Mouse (Mus musculus) heart, embryonic 11.5 days (tissue): Measurements from ENCODE around the gene Sox6. TPM values are rescaled to one million over a fixed set of nuclear protein-coding genes. Genes with fewer than 3 reads are reported as not detected.

Experiments
- ATAC-seq: fragments of 200-750 bp; cut with Nextera tagmentation; replicated peaks from 2 replicates; pipeline ENCODE4 v1.8.0; 2017; ENCODE audit warnings: moderate library complexity; ENCODE audit not compliant: insufficient number of reproducible peaks, low FRiP score, low TSS enrichment
- H3K27ac ChIP-seq: fragments of 300-500 bp; sonication (generic); 2 replicates; pipeline ENCODE4 v1.5.1; 2014; ENCODE audit warnings: mild to moderate bottlenecking, low read depth, low read length
- H3K27me3 ChIP-seq: fragments of 300-500 bp; sonication (generic); 2 replicates; pipeline ENCODE4 v1.6.1; 2014; ENCODE audit warnings: mild to moderate bottlenecking, low read length, mixed read lengths; ENCODE audit not compliant: control insufficient read depth, insufficient read depth
- H3K36me3 ChIP-seq: fragments of 300-500 bp; sonication (generic); 2 replicates; pipeline ENCODE4 v1.6.1; 2014; ENCODE audit warnings: mild to moderate bottlenecking, low read length, moderate library complexity, mixed read lengths; ENCODE audit not compliant: control insufficient read depth, insufficient read depth
- H3K4me1 ChIP-seq: fragments of 300-500 bp; sonication (generic); 2 replicates; pipeline ENCODE4 v1.6.1; 2014; ENCODE audit warnings: low read length; ENCODE audit not compliant: control insufficient read depth, insufficient read depth
- H3K4me2 ChIP-seq: fragments of 300-500 bp; sonication (generic); 2 replicates; pipeline ENCODE4 v1.6.1; 2014; ENCODE audit warnings: mild to moderate bottlenecking, moderate library complexity
- H3K4me3 ChIP-seq: fragments of 300-500 bp; sonication (generic); 2 replicates; pipeline ENCODE4 v1.5.1; 2014; ENCODE audit warnings: low read depth, low read length
- H3K9ac ChIP-seq: fragments of 300-500 bp; sonication (generic); 2 replicates; pipeline ENCODE4 v1.6.1; 2014; ENCODE audit warnings: mild to moderate bottlenecking, low read depth, low read length, moderate library complexity
- H3K9me3 ChIP-seq: fragments of 300-500 bp; sonication (generic); replicated peaks from 2 replicates; pipeline ENCODE4 v1.6.1; 2016; ENCODE audit warnings: low read length; ENCODE audit not compliant: control insufficient read depth
- WGBS: fragments of 180-500 bp; shearing (Covaris S2); extraction: QIAGEN DNeasy Blood & Tissue Kit; methylation state at CpG from one replicate; pipeline ENCODE4 v1.1.7; 2014; ENCODE audit not compliant: insufficient replicate concordance; 5-methylcytosine and 5-hydroxymethylcytosine counted together
- polyA plus RNA-seq: library from polyadenylated mRNA; unstranded; fragments of >200 nt; fragmentation: Nextera tagmentation; extraction: Ambion mirVana; gene quantifications from 2 replicates; pipeline ENCODE4 v1.2.1, GENCODE M21; 2014

Sox6 gene
- polyA plus RNA-seq, 1 experiment from 2014 or later: 45.1 TPM

- Histone ChIP-seq H3K27ac (no peak overlapping the region), H3K9ac (no peak overlapping the region), H3K4me2 (no peak overlapping the region), H3K36me3 (no peaks in the 10 kb centered on the region), H3K4me1 (no peaks in the 10 kb centered on the region), H3K27me3 (no peaks in the 10 kb centered on the region), H3K4me3 (no peak overlapping the region), H3K9me3 (no peaks in the 10 kb centered on the region)
- ATAC-seq: no peak
- 78% methylated on average over 7 of the region's 7 CpGs for whole genome bisulfite sequencing
These were observed 433.7 kb downstream of the Sox6 start for GRCm38 (mm10) chr7:115604883-115605282.

GRCm38 (mm10) chr7:115597376-115597775 is 441.2 kb downstream of the Sox6 start:
- Histone ChIP-seq H3K9me3 (no peaks in the 10 kb centered on the region), H3K9ac (no peak overlapping the region), H3K4me2 (no peak overlapping the region), H3K27ac (no peak overlapping the region), H3K36me3 (no peaks in the 10 kb centered on the region), H3K27me3 (no peaks in the 10 kb centered on the region), H3K4me3 (no peak overlapping the region), H3K4me1 (no peaks in the 10 kb centered on the region)
- no peak for ATAC-seq
- 71% methylated on average over 6 of the region's 6 CpGs for WGBS

- WGBS: 75% methylated on average over 7 of the region's 7 CpGs
- H3K4me2 ChIP-seq: no peak overlapping the region
- H3K4me1 ChIP-seq: peaks cover 2% of the 10 kb centered on the region; the same call in 1 of the 2 replicates
- H3K4me3 ChIP-seq: no peak overlapping the region
- no peaks in the 10 kb centered on the region for H3K9me3 ChIP-seq
- H3K27me3 ChIP-seq: no peaks in the 10 kb centered on the region
- no peak overlapping the region for H3K9ac ChIP-seq
- no peaks in the 10 kb centered on the region for H3K36me3 ChIP-seq
- no peak overlapping the region for H3K27ac ChIP-seq
- ATAC-seq: no peak
These were observed 458.1 kb downstream of the Sox6 start for GRCm38 (mm10) chr7:115580461-115580860.

- Histone ChIP-seq H3K27me3 (no peaks in the 10 kb centered on the region), H3K4me3 (no peak overlapping the region), H3K36me3 (no peaks in the 10 kb centered on the region), H3K27ac (no peak overlapping the region), H3K9ac (no peak overlapping the region), H3K9me3 (no peaks in the 10 kb centered on the region), H3K4me1 (peaks cover 2% of the 10 kb centered on the region; the same call in 1 of the 2 replicates), H3K4me2 (no peak overlapping the region)
- no peak for ATAC-seq
- 81% methylated on average over 3 of the region's 3 CpGs for WGBS
These were observed 458.8 kb downstream of the Sox6 start for GRCm38 (mm10) chr7:115579826-115580225.

- H3K4me2 ChIP-seq: no peak overlapping the region
- no peak overlapping the region for H3K4me3 ChIP-seq
- H3K36me3 ChIP-seq: no peaks in the 10 kb centered on the region
- peaks cover 2% of the 10 kb centered on the region; the same call in 1 of the 2 replicates for H3K4me1 ChIP-seq
- no peak overlapping the region for H3K27ac ChIP-seq
- 68% methylated on average over 1 of the region's 1 CpGs for WGBS
- H3K9me3 ChIP-seq: no peaks in the 10 kb centered on the region
- H3K9ac ChIP-seq: no peak overlapping the region
- H3K27me3 ChIP-seq: no peaks in the 10 kb centered on the region
- no peak for ATAC-seq
These were observed 462.2 kb downstream of the Sox6 start for GRCm38 (mm10) chr7:115576387-115576786.

- ATAC-seq: no peak
- Histone ChIP-seq H3K27ac (no peak overlapping the region), H3K4me2 (no peak overlapping the region), H3K4me1 (peaks cover 2% of the 10 kb centered on the region; the same call in 1 of the 2 replicates), H3K9ac (no peak overlapping the region), H3K9me3 (no peaks in the 10 kb centered on the region), H3K36me3 (no peaks in the 10 kb centered on the region), H3K4me3 (no peak overlapping the region), H3K27me3 (no peaks in the 10 kb centered on the region)
- WGBS: 46% methylated on average over 1 of the region's 1 CpGs
These were observed 463.8 kb downstream of the Sox6 start for GRCm38 (mm10) chr7:115574834-115575233.

GRCm38 (mm10) chr7:115568821-115569240 is 469.8 kb downstream of the Sox6 start:
- H3K4me1 ChIP-seq: peaks cover 8% of the 10 kb centered on the region
- H3K36me3 ChIP-seq: no peaks in the 10 kb centered on the region
- H3K27ac ChIP-seq: no peak overlapping the region
- no peak overlapping the region for H3K9ac ChIP-seq
- WGBS: 39% methylated on average over 9 of the region's 9 CpGs
- H3K9me3 ChIP-seq: no peaks in the 10 kb centered on the region
- H3K27me3 ChIP-seq: no peaks in the 10 kb centered on the region
- no peak overlapping the region for H3K4me3 ChIP-seq
- no peak for ATAC-seq
- peak overlapping the region; percentile 40 for H3K4me2 ChIP-seq

- Histone ChIP-seq H3K27ac (no peak overlapping the region), H3K9me3 (no peaks in the 10 kb centered on the region), H3K27me3 (no peaks in the 10 kb centered on the region), H3K9ac (no peak overlapping the region), H3K4me2 (no peak overlapping the region), H3K4me3 (no peak overlapping the region), H3K4me1 (peaks cover 8% of the 10 kb centered on the region), H3K36me3 (no peaks in the 10 kb centered on the region)
- no peak for ATAC-seq
- WGBS: 73% methylated on average over 11 of the region's 11 CpGs
These were observed 470.3 kb downstream of the Sox6 start for GRCm38 (mm10) chr7:115568301-115568700.

GRCm38 (mm10) chr7:115566818-115567217 is 471.8 kb downstream of the Sox6 start:
- Histone ChIP-seq H3K9ac (no peak overlapping the region), H3K27ac (no peak overlapping the region), H3K9me3 (no peaks in the 10 kb centered on the region), H3K27me3 (no peaks in the 10 kb centered on the region), H3K36me3 (no peaks in the 10 kb centered on the region), H3K4me2 (no peak overlapping the region), H3K4me3 (no peak overlapping the region), H3K4me1 (peaks cover 8% of the 10 kb centered on the region)
- ATAC-seq: no peak
- 83% methylated on average over 2 of the region's 2 CpGs for WGBS
